In genomic region chr12:30865781-30866180, GRCm38 (mm10) we compare ENCODE assay signal across 30 mouse cellular contexts. TPM values are rescaled to one million over a fixed set of nuclear protein-coding genes. Genes with fewer than 3 reads are reported as not detected.
DNase-seq lines count a peak whose midpoint lies in the region; ATAC-seq and TF ChIP-seq lines count a peak whose summit lies in the region.
"Had no signal": no experiment of that assay in that cellular context is flagged by ENCODE, and none has a peak within 500 bp of the region (broad histone marks: within the 10 kb centered on the region; RNA-seq: fewer than 3 reads in every experiment).

No protein-coding gene starts in this region.

- no peak overlapping the region for H3K4me3 ChIP-seq in heart, embryonic 10.5 days
- no peak overlapping the region for H3K4me3 ChIP-seq in stomach, postnatal 0 days (ENCODE audit: low read depth, low read length)
- H3K4me3 ChIP-seq: embryonic facial prominence, embryonic 12.5 days; erythroblast, embryonic 14.5 days; forebrain, embryonic 12.5 days; forebrain, embryonic 15.5 days; heart, embryonic 12.5 days; heart, embryonic 15.5 days; hindbrain, embryonic 10.5 days; hindbrain, embryonic 13.5 days; intestine, embryonic 15.5 days had no signal

- peak; percentile 58 for DNase-seq in heart, adult 11 months
- DNase-seq in heart, embryonic 10.5 days (ENCODE audit: low spot score): no peak
- peak; percentile 8 for DNase-seq in NIH3T3 (ENCODE audit: low read depth)
- peak; percentile 22 for DNase-seq in stomach, postnatal 0 days (ENCODE audit: low spot score)
- DNase-seq in thymus, postnatal 36 days: no peak
- DNase-seq in urinary bladder, adult 18-20 months (ENCODE audit: low spot score in 2 of 2): no peak
- DNase-seq: adrenal gland, adult 2 months; adrenal gland, postnatal 14 days; B cell, adult 2 months; cerebellum, adult 11 months; cerebellum, adult 2 months; cerebellum, postnatal 10 days; cerebellum, postnatal 36 days; embryo, embryonic 11 days; gastrocnemius, postnatal 36 days; heart, postnatal 10 days; heart, postnatal 36 days; kidney, adult 11 months had no signal

- H3K4me2 ChIP-seq in stomach, postnatal 0 days (replicated peaks; ENCODE audit: low read depth): no peak overlapping the region
- H3K4me2 ChIP-seq: embryonic facial prominence, embryonic 12.5 days; forebrain, embryonic 12.5 days; forebrain, embryonic 15.5 days; heart, embryonic 12.5 days; heart, embryonic 15.5 days; hindbrain, embryonic 13.5 days; intestine, embryonic 15.5 days had no signal

- H3K9ac ChIP-seq in stomach, postnatal 0 days (ENCODE audit: low read length): no peak overlapping the region
- H3K9ac ChIP-seq: embryonic facial prominence, embryonic 12.5 days; forebrain, embryonic 12.5 days; forebrain, embryonic 15.5 days; heart, embryonic 12.5 days; heart, embryonic 15.5 days; hindbrain, embryonic 13.5 days; intestine, embryonic 15.5 days had no signal

- TF ChIP-seq CTCF in stomach, postnatal 0 days (IDR thresholded peaks at IDR 0.05; ENCODE audit: low read depth): no peak

- H3K27ac ChIP-seq in heart, embryonic 10.5 days: no peak overlapping the region
- no peak overlapping the region for H3K27ac ChIP-seq in stomach, postnatal 0 days (replicated peaks)
- H3K27ac ChIP-seq: embryonic facial prominence, embryonic 12.5 days; forebrain, embryonic 12.5 days; forebrain, embryonic 15.5 days; heart, embryonic 15.5 days; hindbrain, embryonic 10.5 days; hindbrain, embryonic 13.5 days; intestine, embryonic 15.5 days had no signal

- H3K9me3 ChIP-seq in heart, embryonic 10.5 days: no peaks in the 10 kb centered on the region
- H3K9me3 ChIP-seq in stomach, postnatal 0 days (ENCODE audit: control insufficient read depth, low read length): no peaks in the 10 kb centered on the region
- H3K9me3 ChIP-seq: embryonic facial prominence, embryonic 12.5 days; forebrain, embryonic 12.5 days; forebrain, embryonic 15.5 days; G1E; heart, embryonic 12.5 days; heart, embryonic 15.5 days; hindbrain, embryonic 10.5 days; hindbrain, embryonic 13.5 days; intestine, embryonic 15.5 days had no signal

- H3K27me3 ChIP-seq in heart, embryonic 10.5 days (ENCODE audit: insufficient read depth, poor library complexity, severe bottlenecking): no peaks in the 10 kb centered on the region
- no peaks in the 10 kb centered on the region for H3K27me3 ChIP-seq in stomach, postnatal 0 days (ENCODE audit: control insufficient read depth, insufficient read depth, low read length)
- H3K27me3 ChIP-seq: CH12.LX; embryonic facial prominence, embryonic 12.5 days; forebrain, embryonic 12.5 days; forebrain, embryonic 15.5 days; heart, embryonic 12.5 days; heart, embryonic 15.5 days; hindbrain, embryonic 13.5 days; intestine, embryonic 15.5 days had no signal

- ATAC-seq in stomach, postnatal 0 days (ENCODE audit: low FRiP score, low TSS enrichment): peak; percentile 86
- ATAC-seq: forebrain, embryonic 15.5 days; hindbrain, embryonic 16.5 days; intestine, embryonic 15.5 days had no signal

- peaks cover 10% of the 10 kb centered on the region for H3K4me1 ChIP-seq in heart, embryonic 10.5 days
- H3K4me1 ChIP-seq in stomach, postnatal 0 days (replicated peaks; ENCODE audit: control insufficient read depth, insufficient read depth): no peaks in the 10 kb centered on the region
- H3K4me1 ChIP-seq: forebrain, embryonic 12.5 days; forebrain, embryonic 15.5 days; hindbrain, embryonic 10.5 days; intestine, embryonic 15.5 days had no signal

- no peak for TF ChIP-seq EP300 in stomach, postnatal 0 days (optimal IDR thresholded peaks at IDR 0.05)

- H3K36me3 ChIP-seq in heart, embryonic 10.5 days: no peaks in the 10 kb centered on the region
- H3K36me3 ChIP-seq in stomach, postnatal 0 days (ENCODE audit: control insufficient read depth, insufficient read depth, low read length): no peaks in the 10 kb centered on the region
- H3K36me3 ChIP-seq: embryonic facial prominence, embryonic 12.5 days; forebrain, embryonic 12.5 days; forebrain, embryonic 15.5 days; G1E; heart, embryonic 12.5 days; heart, embryonic 15.5 days; hindbrain, embryonic 10.5 days; hindbrain, embryonic 13.5 days; intestine, embryonic 15.5 days had no signal

- WGBS in heart, embryonic 10.5 days: 82% methylated on average over 4 of the region's 4 CpGs
- 47% methylated on average over 4 of the region's 4 CpGs for WGBS in stomach, postnatal 0 days

RNA-seq across cellular contexts. Expression of gene Alkal2, which starts 18.3 kb away (rescaled TPM):
- 0.10 TPM in 1 of 2 replicates, not detected in the other for polyA plus RNA-seq in heart, embryonic 10.5 days (2016; fragmentation: Nextera tagmentation; extraction: Ambion mirVana)
- 5.2 and 6.2 TPM in 2 replicates for polyA plus RNA-seq in stomach, postnatal 0 days (2015; fragmentation: Nextera tagmentation; extraction: Ambion mirVana)
- polyA plus RNA-seq: erythroblast, embryonic 14.5 days; G1E; heart, embryonic 12.5 days; hindbrain, embryonic 13.5 days had no signal

RNA-seq across cellular contexts. Expression of gene Acp1, which starts 45.6 kb away (rescaled TPM):
- 166 and 176 TPM in 2 replicates for polyA plus RNA-seq in heart, embryonic 10.5 days (2016; fragmentation: Nextera tagmentation; extraction: Ambion mirVana)
- 103 and 113 TPM in 2 replicates for polyA plus RNA-seq in stomach, postnatal 0 days (2015; fragmentation: Nextera tagmentation; extraction: Ambion mirVana)

RNA-seq across cellular contexts. Expression of gene Sh3yl1, which starts 45.7 kb away (rescaled TPM):
- polyA plus RNA-seq in heart, embryonic 10.5 days (2016; fragmentation: Nextera tagmentation; extraction: Ambion mirVana): 11.3 and 11.5 TPM in 2 replicates
- 49.7 and 51.2 TPM in 2 replicates for polyA plus RNA-seq in stomach, postnatal 0 days (2015; fragmentation: Nextera tagmentation; extraction: Ambion mirVana)

Comparison
In these comparisons a context has a peak if more than half of its experiments do, and no peak if none do; other contexts are left out.
1. DNase-seq: peak in heart, adult 11 months (single experiment), NIH3T3 (single experiment) and stomach, postnatal 0 days (single experiment); none in heart, embryonic 10.5 days (single experiment), thymus, postnatal 36 days (0 of 2) and urinary bladder, adult 18-20 months (0 of 2).